Mouse (Mus musculus): ENCODE data around the gene Iqgap2. TPM values are rescaled to one million over a fixed set of nuclear protein-coding genes. Genes with fewer than 3 reads are reported as not detected.

Iqgap2 gene
- total and polyA plus RNA-seq, 2 experiments from 2014 or later = 2.0 to 5.4 TPM

DNA sequence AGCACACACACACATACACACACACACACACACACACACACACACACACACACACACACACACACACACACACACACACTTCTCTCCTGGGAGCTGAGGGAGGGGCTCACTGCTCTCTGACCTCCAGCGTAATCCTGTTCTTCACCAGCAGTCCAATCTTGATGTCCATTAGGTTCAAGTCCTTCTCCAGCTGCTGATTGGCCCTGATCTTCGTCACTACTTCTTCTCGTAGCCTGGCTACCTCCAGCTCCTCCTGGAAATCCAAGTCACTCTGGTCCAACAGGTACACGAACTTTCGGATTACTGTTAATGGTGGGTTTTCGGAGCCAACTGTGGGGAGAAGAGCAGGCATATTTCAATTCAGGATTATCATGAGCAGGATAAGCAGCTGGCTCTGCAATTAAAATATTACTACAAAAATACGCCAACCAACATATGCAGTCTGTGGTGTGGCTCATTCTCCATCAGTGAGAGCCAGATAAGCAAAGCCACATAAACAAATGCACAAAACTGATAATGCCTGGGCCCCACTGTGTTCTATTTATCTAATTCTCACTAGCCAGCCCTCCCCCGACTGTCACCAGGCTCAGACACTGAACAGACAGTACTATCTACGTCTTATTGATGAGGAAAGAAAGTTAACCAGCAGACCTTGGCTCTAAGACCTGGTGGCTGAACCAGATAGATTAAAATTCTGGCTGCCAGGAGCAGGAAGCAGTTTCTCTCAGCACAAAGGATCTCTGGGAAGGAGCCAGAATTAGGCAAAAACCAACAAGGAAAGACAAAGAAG is 220.4 kb downstream of the Iqgap2 start:
- ATAC-seq (ENCODE audit: low FRiP score) = no peak
- DNase-seq (ENCODE audit: low spot score) = no peak
- Histone ChIP-seq H3K27ac (ENCODE audit: low read depth, low read length) (no peak overlapping the region), H3K4me1 (ENCODE audit: insufficient read depth, low read length) (no peaks in the 10 kb centered on the region), H3K4me2 (ENCODE audit: low read depth, low read length, poor library complexity, severe bottlenecking) (no peak overlapping the region), H3K4me3 (ENCODE audit: low read depth, low read length) (no peak overlapping the region), H3K9ac (replicated peaks; ENCODE audit: low read length, poor library complexity, severe bottlenecking) (no peak overlapping the region), H3K9me3 (ENCODE audit: low read length) (no peaks in the 10 kb centered on the region), H3K27me3 (ENCODE audit: insufficient read depth, low read length) (no peaks in the 10 kb centered on the region), H3K36me3 (ENCODE audit: insufficient read depth, low read length) (no peaks in the 10 kb centered on the region)
- WGBS = 85% methylated on average over 9 of the region's 9 CpGs
- no peak for TF ChIP-seq CTCF (IDR thresholded peaks at IDR 0.05)

DNA sequence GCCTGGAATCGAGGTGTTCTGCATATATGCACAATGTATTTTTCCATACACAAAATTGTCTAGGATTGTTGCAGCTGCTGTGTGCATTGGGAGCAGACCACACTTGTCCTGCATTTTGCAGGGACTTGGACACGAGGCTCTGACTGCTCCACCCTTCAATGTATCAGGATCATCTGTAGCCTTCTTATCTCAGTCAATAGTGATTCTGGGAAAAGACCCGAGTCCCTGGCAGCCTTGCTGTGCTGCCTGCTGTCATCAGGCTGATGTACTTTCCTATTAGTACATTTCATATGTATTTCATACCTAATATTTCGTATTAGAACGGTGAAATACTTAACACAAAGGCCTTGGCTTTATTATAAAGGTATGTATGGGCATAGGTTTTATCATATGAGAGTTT is 221.2 kb downstream of the Iqgap2 start:
- WGBS = 90% methylated on average over 5 of the region's 5 CpGs
- Histone ChIP-seq H3K4me2 (ENCODE audit: low read depth, low read length, poor library complexity, severe bottlenecking) (no peak overlapping the region), H3K9ac (replicated peaks; ENCODE audit: low read length, poor library complexity, severe bottlenecking) (no peak overlapping the region), H3K9me3 (ENCODE audit: low read length) (no peaks in the 10 kb centered on the region), H3K4me1 (ENCODE audit: insufficient read depth, low read length) (no peaks in the 10 kb centered on the region), H3K27ac (ENCODE audit: low read depth, low read length) (no peak overlapping the region), H3K36me3 (ENCODE audit: insufficient read depth, low read length) (no peaks in the 10 kb centered on the region), H3K27me3 (ENCODE audit: insufficient read depth, low read length) (no peaks in the 10 kb centered on the region), H3K4me3 (ENCODE audit: low read depth, low read length) (no peak overlapping the region)
- DNase-seq (ENCODE audit: low spot score) (no peak), ATAC-seq (ENCODE audit: low FRiP score) (no peak)
- no peak for TF ChIP-seq CTCF (IDR thresholded peaks at IDR 0.05)

DNA sequence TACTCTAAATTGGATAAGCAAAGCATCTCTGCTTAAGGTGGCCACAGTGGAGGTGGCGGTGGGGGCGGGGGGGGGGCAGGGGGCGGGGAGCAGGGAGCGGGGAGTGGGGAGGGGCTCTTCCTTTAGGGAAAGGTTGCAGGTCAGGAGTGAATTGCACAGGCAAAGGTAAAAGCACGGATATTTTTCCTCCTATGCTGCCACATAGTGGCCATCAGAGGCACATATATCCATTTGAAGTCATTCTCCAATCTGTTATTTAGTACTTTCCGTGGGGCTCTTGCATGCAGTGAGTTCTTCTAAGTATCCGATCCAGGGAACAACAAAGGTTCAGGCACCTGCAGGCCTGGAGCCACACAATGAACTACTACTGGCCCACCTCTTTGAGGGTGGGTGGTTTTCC is 224.5 kb downstream of the Iqgap2 start:
- no peaks in the 10 kb centered on the region for H3K4me1 ChIP-seq (ENCODE audit: insufficient read depth, low read length)
- H3K27ac ChIP-seq (ENCODE audit: low read depth, low read length) = no peak overlapping the region
- no peak overlapping the region for H3K4me3 ChIP-seq (ENCODE audit: low read depth, low read length)
- ATAC-seq (ENCODE audit: low FRiP score) (no peak), DNase-seq (ENCODE audit: low spot score) (peak; percentile 36)
- 29% methylated on average over 7 of the region's 7 CpGs for WGBS
- no peaks in the 10 kb centered on the region for H3K27me3 ChIP-seq (ENCODE audit: insufficient read depth, low read length)
- H3K9me3 ChIP-seq (ENCODE audit: low read length) = no peaks in the 10 kb centered on the region
- TF ChIP-seq CTCF (IDR thresholded peaks at IDR 0.05) = peak; percentile 73
- no peak overlapping the region for H3K9ac ChIP-seq (replicated peaks; ENCODE audit: low read length, poor library complexity, severe bottlenecking)
- no peak overlapping the region for H3K4me2 ChIP-seq (ENCODE audit: low read depth, low read length, poor library complexity, severe bottlenecking)
- no peaks in the 10 kb centered on the region for H3K36me3 ChIP-seq (ENCODE audit: insufficient read depth, low read length)

DNA sequence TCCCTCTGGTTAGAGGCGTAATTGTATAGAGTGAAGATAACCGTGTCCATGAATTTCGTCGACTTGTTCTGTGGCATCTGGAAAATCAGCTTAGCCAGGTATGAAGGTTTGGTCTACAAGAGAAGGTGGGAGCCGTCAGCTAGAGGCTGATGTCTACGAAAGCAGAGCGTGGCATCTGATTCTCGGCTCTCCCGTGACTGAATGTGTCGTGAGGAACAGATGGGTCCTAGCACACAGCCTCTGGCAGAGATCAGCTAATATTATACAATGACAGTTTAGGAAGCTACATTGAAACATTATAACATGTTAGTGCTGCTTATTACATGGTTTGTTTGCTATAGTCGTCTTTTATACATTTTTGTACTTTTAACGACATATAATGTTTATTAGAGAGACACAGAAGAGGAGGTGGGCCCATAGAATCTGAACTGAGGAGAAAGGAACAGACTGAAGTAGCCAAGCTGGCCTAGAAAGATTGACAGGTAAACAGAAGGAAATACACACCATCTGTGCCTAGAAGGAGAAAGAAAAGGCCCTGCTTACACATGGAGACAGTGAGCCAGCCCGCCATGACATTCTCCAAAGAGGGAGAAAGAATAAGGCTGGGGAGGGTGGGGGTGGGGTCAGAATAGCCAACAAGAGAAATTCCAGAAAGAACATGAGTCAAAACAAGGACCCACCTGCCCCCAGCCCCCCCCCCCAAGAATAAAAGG is 225.9 kb downstream of the Iqgap2 start:
- Histone ChIP-seq H3K27me3 (ENCODE audit: insufficient read depth, low read length) (no peaks in the 10 kb centered on the region), H3K9ac (replicated peaks; ENCODE audit: low read length, poor library complexity, severe bottlenecking) (no peak overlapping the region), H3K4me1 (ENCODE audit: insufficient read depth, low read length) (no peaks in the 10 kb centered on the region), H3K36me3 (ENCODE audit: insufficient read depth, low read length) (no peaks in the 10 kb centered on the region), H3K4me2 (ENCODE audit: low read depth, low read length, poor library complexity, severe bottlenecking) (no peak overlapping the region), H3K27ac (ENCODE audit: low read depth, low read length) (no peak overlapping the region), H3K4me3 (ENCODE audit: low read depth, low read length) (no peak overlapping the region), H3K9me3 (ENCODE audit: low read length) (no peaks in the 10 kb centered on the region)
- ATAC-seq (ENCODE audit: low FRiP score) (no peak), DNase-seq (ENCODE audit: low spot score) (no peak)
- no peak for TF ChIP-seq CTCF (IDR thresholded peaks at IDR 0.05)
- WGBS = 82% methylated on average over 13 of the region's 13 CpGs

DNA sequence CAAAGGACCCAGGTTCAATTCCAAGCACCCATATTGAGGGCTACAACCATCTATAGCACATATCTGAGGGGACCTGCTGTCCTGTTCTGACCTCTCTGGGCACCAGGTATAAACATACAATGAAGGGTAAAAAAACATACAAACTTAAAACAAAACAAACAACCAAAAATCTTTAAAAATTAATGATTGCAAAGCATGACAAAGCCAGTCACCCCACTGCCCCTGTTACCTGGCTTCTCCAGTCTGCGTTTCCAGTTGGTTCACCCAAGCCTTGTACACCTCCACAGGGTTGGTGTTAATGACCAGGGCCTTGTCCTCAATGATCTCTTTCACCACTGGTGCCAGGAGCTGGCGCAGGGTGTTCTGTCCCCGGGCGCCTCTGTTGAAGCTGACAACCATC is 227.9 kb downstream of the Iqgap2 start:
- Histone ChIP-seq H3K4me1 (ENCODE audit: insufficient read depth, low read length) (no peaks in the 10 kb centered on the region), H3K4me3 (ENCODE audit: low read depth, low read length) (no peak overlapping the region), H3K9ac (replicated peaks; ENCODE audit: low read length, poor library complexity, severe bottlenecking) (no peak overlapping the region), H3K9me3 (ENCODE audit: low read length) (no peaks in the 10 kb centered on the region), H3K27ac (ENCODE audit: low read depth, low read length) (no peak overlapping the region), H3K4me2 (ENCODE audit: low read depth, low read length, poor library complexity, severe bottlenecking) (no peak overlapping the region), H3K27me3 (ENCODE audit: insufficient read depth, low read length) (no peaks in the 10 kb centered on the region), H3K36me3 (ENCODE audit: insufficient read depth, low read length) (no peaks in the 10 kb centered on the region)
- 97% methylated on average over 4 of the region's 4 CpGs for WGBS
- TF ChIP-seq CTCF (IDR thresholded peaks at IDR 0.05) = no peak
- ATAC-seq (ENCODE audit: low FRiP score) = no peak
- DNase-seq (ENCODE audit: low spot score) = no peak

DNA sequence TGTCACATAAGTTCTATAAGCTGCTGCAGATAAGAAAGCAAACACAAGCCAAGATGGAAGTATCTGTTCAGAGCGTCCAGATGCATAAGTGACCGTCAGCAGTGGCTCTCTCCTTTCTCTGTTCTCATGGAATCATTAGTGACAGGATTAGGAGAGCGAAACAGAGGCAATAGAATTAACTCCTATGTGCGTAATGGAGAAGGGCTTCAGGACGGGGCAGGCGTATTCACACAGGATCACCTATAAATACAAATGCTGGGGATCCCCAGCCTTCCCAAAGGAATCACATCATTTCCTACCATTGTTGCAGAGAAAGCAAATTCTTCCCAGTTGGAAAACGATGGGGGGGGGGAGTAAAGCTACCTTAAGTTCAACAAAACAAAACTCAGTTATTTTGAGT is 232.3 kb downstream of the Iqgap2 start:
- Histone ChIP-seq H3K9ac (replicated peaks; ENCODE audit: low read length, poor library complexity, severe bottlenecking) (no peak overlapping the region), H3K9me3 (ENCODE audit: low read length) (no peaks in the 10 kb centered on the region), H3K27me3 (ENCODE audit: insufficient read depth, low read length) (no peaks in the 10 kb centered on the region), H3K4me1 (ENCODE audit: insufficient read depth, low read length) (no peaks in the 10 kb centered on the region), H3K4me3 (ENCODE audit: low read depth, low read length) (no peak overlapping the region), H3K36me3 (ENCODE audit: insufficient read depth, low read length) (peaks cover 3% of the 10 kb centered on the region; the same call in 1 of the 2 replicates), H3K27ac (ENCODE audit: low read depth, low read length) (no peak overlapping the region), H3K4me2 (ENCODE audit: low read depth, low read length, poor library complexity, severe bottlenecking) (no peak overlapping the region)
- no peak for TF ChIP-seq CTCF (IDR thresholded peaks at IDR 0.05)
- no peak for ATAC-seq (ENCODE audit: low FRiP score)
- WGBS = 78% methylated on average over 7 of the region's 7 CpGs
- no peak for DNase-seq (ENCODE audit: low spot score)
